Mouse (Mus musculus): ENCODE measurements around the gene Herc3.

DNA sequence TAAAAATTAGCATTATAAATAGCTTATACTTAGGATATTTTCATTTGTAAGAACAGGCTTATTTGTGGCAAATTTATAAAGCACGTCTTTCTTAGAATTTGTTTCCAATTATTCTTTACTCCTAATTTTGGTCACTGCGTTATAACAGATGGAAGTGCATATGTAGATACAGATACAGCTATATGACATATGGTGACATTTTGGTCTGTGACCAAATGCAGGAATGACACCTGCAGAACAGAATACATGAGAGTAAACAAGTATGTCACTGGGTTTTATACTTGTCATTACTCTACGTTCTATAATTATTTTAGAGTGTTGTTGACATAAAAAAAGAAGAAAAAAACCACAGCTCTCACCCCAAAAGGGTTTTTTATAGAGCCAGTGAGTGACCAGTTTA is 67.8 kb downstream of the Herc3 start:
- TF ChIP-seq CTCF (IDR thresholded peaks at IDR 0.05; ENCODE audit: control insufficient read depth, insufficient read depth, insufficient replicate concordance, low read depth, low read length) (no peak), POLR2A (IDR thresholded peaks at IDR 0.05; ENCODE audit: control insufficient read depth, low read depth, low read length) (no peak)
